ENCODE assay signal across 8 mouse cellular contexts in genomic region chr16:11526104-11526786, GRCm38 (mm10).
DNase-seq lines count a peak whose midpoint lies in the region; ATAC-seq and TF ChIP-seq lines count a peak whose summit lies in the region.

No protein-coding gene starts in this region.

- ATAC-seq in heart, embryonic 11.5 days (replicated peaks; ENCODE audit: insufficient number of reproducible peaks, low FRiP score, low TSS enrichment): no peak

- no peak for DNase-seq in heart, embryonic 10.5 days (ENCODE audit: low spot score)
- peak in 1 of 2 experiments; percentile 11 for DNase-seq in spleen, adult 2 months (ENCODE audit: low read depth in 1 of 2, low spot score in 2 of 2)
- no peak for DNase-seq in spleen, postnatal 14 days (ENCODE audit: low spot score in 2 of 2)
- peak; percentile 56 for DNase-seq in liver
- peak; percentile 45 for DNase-seq in thymus, postnatal 25 days
- no peak for DNase-seq in adrenal gland, postnatal 25 days
- DNase-seq in retina, embryonic 14.5 days (ENCODE audit: low spot score): no peak

- H3K9ac ChIP-seq in heart, embryonic 11.5 days (ENCODE audit: low read depth, low read length): no peak overlapping the region

- H3K36me3 ChIP-seq in heart, embryonic 10.5 days: no peaks in the 10 kb centered on the region
- no peaks in the 10 kb centered on the region for H3K36me3 ChIP-seq in heart, embryonic 11.5 days (ENCODE audit: control insufficient read depth, insufficient read depth, low read length)
- peaks cover 4% of the 10 kb centered on the region for H3K36me3 ChIP-seq in spleen, adult 2 months (ENCODE audit: control insufficient read depth, insufficient read depth, low read length)

- 66% methylated on average over 10 of the region's 10 CpGs for WGBS in heart, embryonic 10.5 days
- 55% methylated on average over 10 of the region's 10 CpGs for WGBS in heart, embryonic 11.5 days (ENCODE audit: insufficient replicate concordance)
- 36% methylated on average over 10 of the region's 10 CpGs for WGBS in spleen, adult 2 months

- TF ChIP-seq CTCF in spleen, adult 2 months (IDR thresholded peaks at IDR 0.05; ENCODE audit: extremely low read depth, insufficient read depth, insufficient read length, insufficient replicate concordance): no peak

- H3K27ac ChIP-seq in heart, embryonic 10.5 days: peak overlapping the region; percentile 62; the same call in 1 of the 2 replicates
- H3K27ac ChIP-seq in heart, embryonic 11.5 days (ENCODE audit: low read depth, low read length): no peak overlapping the region
- H3K27ac ChIP-seq in spleen, adult 2 months (ENCODE audit: insufficient read depth, low read length): peak overlapping the region; percentile 57

- H3K4me1 ChIP-seq in heart, embryonic 10.5 days: peaks cover 24% of the 10 kb centered on the region
- peaks cover 6% of the 10 kb centered on the region; the same call in 1 of the 2 replicates for H3K4me1 ChIP-seq in heart, embryonic 11.5 days (ENCODE audit: control insufficient read depth, insufficient read depth, low read length)
- H3K4me1 ChIP-seq in spleen, adult 2 months (ENCODE audit: control insufficient read depth, insufficient read depth, insufficient read length): peaks cover 11% of the 10 kb centered on the region

- TF ChIP-seq POLR2A in spleen, adult 2 months (IDR thresholded peaks at IDR 0.05; ENCODE audit: low read depth, low read length): no peak

- H3K9me3 ChIP-seq in heart, embryonic 10.5 days: no peaks in the 10 kb centered on the region
- no peaks in the 10 kb centered on the region for H3K9me3 ChIP-seq in heart, embryonic 11.5 days (replicated peaks; ENCODE audit: control insufficient read depth, low read length)

- H3K27me3 ChIP-seq in heart, embryonic 10.5 days (ENCODE audit: insufficient read depth, poor library complexity, severe bottlenecking): no peaks in the 10 kb centered on the region
- H3K27me3 ChIP-seq in heart, embryonic 11.5 days (ENCODE audit: control insufficient read depth, insufficient read depth, low read length): no peaks in the 10 kb centered on the region
- H3K27me3 ChIP-seq in spleen, adult 2 months (ENCODE audit: control insufficient read depth, insufficient read depth, low read length): no peaks in the 10 kb centered on the region

- no peak overlapping the region for H3K4me2 ChIP-seq in heart, embryonic 11.5 days

- no peak overlapping the region for H3K4me3 ChIP-seq in heart, embryonic 10.5 days
- no peak overlapping the region for H3K4me3 ChIP-seq in heart, embryonic 11.5 days (ENCODE audit: low read depth, low read length)
- no peak overlapping the region for H3K4me3 ChIP-seq in spleen, adult 2 months (ENCODE audit: extremely low read depth, insufficient read depth, insufficient read length)

Comparison
In these comparisons a context has a peak if more than half of its experiments do, and no peak if none do; other contexts are left out.
1. DNase-seq: peak in liver (single experiment) and thymus, postnatal 25 days (single experiment); none in heart, embryonic 10.5 days (single experiment), spleen, postnatal 14 days (0 of 2), adrenal gland, postnatal 25 days (single experiment) and retina, embryonic 14.5 days (single experiment).